Mouse (Mus musculus): ENCODE data around the gene Hist2h3b. TPM values are rescaled to one million over a fixed set of nuclear protein-coding genes. Genes with fewer than 3 reads are reported as not detected.

Hist2h3b gene
- polyA plus RNA-seq, 1 experiment from 2014 or later, result 30.8 TPM

DNA sequence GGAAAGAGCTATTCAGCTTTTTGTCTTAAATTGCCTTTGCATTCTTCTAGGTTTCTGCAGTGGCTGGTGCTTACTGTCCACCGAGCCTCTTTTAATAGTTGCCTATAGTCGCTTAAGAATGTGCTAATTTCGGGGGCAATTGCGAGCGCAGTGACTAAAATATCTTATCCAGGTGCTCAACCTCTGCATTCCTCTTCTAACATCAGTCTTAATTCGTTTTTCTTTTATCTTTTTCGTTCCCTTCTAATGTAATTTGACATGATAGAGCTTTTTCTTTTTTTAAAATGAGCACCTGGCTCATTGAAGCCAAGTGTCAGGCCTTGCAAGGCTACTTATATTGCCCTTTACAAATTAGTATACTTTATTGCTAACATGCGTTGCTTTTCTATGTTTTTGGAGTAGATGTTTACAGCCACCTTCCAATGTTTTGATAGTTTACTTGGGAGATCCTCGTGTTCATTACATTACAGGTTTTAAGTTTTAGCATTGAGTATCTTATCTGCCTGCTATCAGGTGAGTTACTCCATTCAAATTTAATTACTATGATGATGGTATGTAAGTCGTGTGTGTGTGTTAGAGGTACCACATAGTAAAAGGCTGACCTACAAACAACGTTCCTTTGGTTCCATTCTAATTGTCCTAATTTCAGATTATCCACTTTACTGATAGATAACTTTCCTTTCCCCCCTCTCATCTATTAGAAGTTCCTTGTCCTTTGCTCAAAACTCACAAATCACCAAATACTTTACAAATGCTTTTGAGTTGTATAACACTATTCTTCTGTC, 20.9 kb upstream of the Hist2h3b start:
- H3K27me3 ChIP-seq (replicated peaks; ENCODE audit: control insufficient read depth, insufficient read depth, low read length), result no peaks in the 10 kb centered on the region
- WGBS, result 4% methylated on average over 11 of the region's 11 CpGs
- H3K4me1 ChIP-seq (ENCODE audit: control insufficient read depth, insufficient read depth, low read length), result peaks cover 23% of the 10 kb centered on the region
- no peak for ATAC-seq
- no peaks in the 10 kb centered on the region for H3K36me3 ChIP-seq (ENCODE audit: control insufficient read depth, insufficient read depth, low read length)
- H3K9ac ChIP-seq (ENCODE audit: low read depth, low read length), result peak overlapping the region; percentile 62
- peak overlapping the region; percentile 50 for H3K27ac ChIP-seq (ENCODE audit: low read length)
- H3K4me2 ChIP-seq (ENCODE audit: low read depth, low read length), result peak overlapping the region; percentile 56
- H3K4me3 ChIP-seq (ENCODE audit: low read length), result peak overlapping the region; percentile 50
- H3K9me3 ChIP-seq (ENCODE audit: control insufficient read depth, low read length), result no peaks in the 10 kb centered on the region

DNA sequence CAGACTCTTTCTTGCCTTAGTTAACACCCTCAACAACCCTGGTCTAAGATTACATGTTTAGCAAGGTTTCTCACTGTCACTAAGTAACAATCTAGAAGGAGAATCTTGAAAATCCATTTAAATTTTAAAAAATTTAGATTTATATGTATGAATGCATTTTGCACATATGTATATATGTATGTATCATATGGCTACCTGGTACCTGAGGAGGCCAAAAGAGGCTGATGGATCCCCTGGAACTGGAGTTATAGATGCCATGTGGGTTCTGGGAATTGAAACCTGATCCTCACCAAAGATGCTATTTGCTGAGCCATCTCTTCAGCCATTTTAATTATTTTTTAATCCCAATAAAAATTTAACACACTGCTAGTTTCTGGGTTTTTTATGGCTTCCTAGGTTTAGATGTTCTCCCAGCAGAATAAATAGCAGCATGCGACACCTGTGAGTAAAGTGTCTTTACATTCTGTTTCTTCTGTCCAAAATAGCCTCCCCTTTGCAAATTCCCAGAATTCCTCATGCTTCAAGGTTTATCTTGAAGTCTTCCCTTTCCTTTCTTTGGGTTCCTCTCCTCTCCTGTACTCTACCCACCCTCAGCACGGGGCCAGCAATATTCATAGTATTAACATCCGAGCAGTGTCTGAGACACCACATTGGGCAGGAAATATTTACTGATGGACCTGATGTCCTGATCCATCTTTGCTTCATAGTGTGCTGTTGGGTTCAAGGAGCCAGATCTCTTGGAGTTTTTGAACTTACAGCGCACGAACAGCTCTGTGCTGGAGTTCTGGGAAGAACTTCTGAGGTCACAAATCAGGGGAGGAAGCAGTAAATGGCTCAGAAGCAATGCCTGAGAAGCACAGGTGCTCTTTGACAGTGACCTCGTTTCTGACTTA, 20.1 kb upstream of the Hist2h3b start:
- H3K4me1 ChIP-seq (ENCODE audit: control insufficient read depth, insufficient read depth, low read length), result peaks cover 23% of the 10 kb centered on the region
- H3K27ac ChIP-seq (ENCODE audit: low read length), result 0 out of 2 replicates have a peak overlapping the region, but pooled peaks have one; percentile 9
- WGBS, result 34% methylated on average over 6 of the region's 6 CpGs
- H3K27me3 ChIP-seq (replicated peaks; ENCODE audit: control insufficient read depth, insufficient read depth, low read length), result no peaks in the 10 kb centered on the region
- 0 out of 2 replicates have a peak overlapping the region, but pooled peaks have one; percentile 37 for H3K9ac ChIP-seq (ENCODE audit: low read depth, low read length)
- no peaks in the 10 kb centered on the region for H3K36me3 ChIP-seq (ENCODE audit: control insufficient read depth, insufficient read depth, low read length)
- peak overlapping the region; percentile 50 for H3K4me3 ChIP-seq (ENCODE audit: low read length)
- ATAC-seq, result no peak
- peak overlapping the region; percentile 56 for H3K4me2 ChIP-seq (ENCODE audit: low read depth, low read length)
- no peaks in the 10 kb centered on the region for H3K9me3 ChIP-seq (ENCODE audit: control insufficient read depth, low read length)

DNA sequence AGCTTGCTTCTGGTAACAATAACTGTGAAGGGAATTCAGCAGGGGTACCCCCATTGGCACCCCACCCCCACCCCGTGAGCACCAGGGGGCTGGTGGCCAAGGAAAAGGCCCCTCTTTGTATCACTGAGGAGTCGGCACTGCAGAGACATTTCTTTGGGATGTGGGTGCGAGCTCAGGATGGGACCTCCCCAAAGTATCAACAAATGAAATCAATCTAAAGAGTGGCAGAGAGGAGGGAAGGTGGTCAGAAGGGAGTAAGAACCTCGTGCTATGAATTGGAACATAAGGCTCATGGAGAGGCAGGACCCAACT, 19.5 kb upstream of the Hist2h3b start:
- ATAC-seq, result no peak
- H3K4me1 ChIP-seq (ENCODE audit: control insufficient read depth, insufficient read depth, low read length), result peaks cover 19% of the 10 kb centered on the region
- WGBS, result 51% methylated on average over 4 of the region's 4 CpGs
- H3K9ac ChIP-seq (ENCODE audit: low read depth, low read length), result 0 out of 2 replicates have a peak overlapping the region, but pooled peaks have one; percentile 37
- peak overlapping the region; percentile 56 for H3K4me2 ChIP-seq (ENCODE audit: low read depth, low read length)
- no peaks in the 10 kb centered on the region for H3K36me3 ChIP-seq (ENCODE audit: control insufficient read depth, insufficient read depth, low read length)
- no peaks in the 10 kb centered on the region for H3K9me3 ChIP-seq (ENCODE audit: control insufficient read depth, low read length)
- H3K4me3 ChIP-seq (ENCODE audit: low read length), result peak overlapping the region; percentile 50; the same call in 1 of the 2 replicates
- H3K27ac ChIP-seq (ENCODE audit: low read length), result no peak overlapping the region
- no peaks in the 10 kb centered on the region for H3K27me3 ChIP-seq (replicated peaks; ENCODE audit: control insufficient read depth, insufficient read depth, low read length)

DNA sequence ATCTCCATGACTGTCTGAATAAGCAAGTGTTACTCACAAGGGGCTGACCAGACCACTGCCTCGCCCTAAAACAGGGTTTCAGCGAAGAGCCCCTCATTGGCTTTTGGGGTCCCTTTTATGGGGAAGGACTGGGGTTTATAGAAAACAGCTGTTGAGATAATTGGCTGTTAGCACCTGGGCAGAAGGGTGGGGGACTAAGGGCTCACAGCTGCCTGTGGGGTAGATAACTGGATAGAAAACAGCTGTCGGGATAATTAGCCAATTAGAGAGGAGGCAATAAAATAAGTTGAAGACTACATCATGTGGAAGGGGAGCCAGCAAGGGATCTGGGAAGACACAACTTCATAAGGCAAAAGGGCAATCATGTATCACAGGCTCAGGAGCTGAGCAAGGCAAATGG, 17.6 kb upstream of the Hist2h3b start:
- ATAC-seq, result no peak
- Histone ChIP-seq H3K9ac (ENCODE audit: low read depth, low read length) (no peak overlapping the region), H3K4me2 (ENCODE audit: low read depth, low read length) (no peak overlapping the region), H3K27ac (ENCODE audit: low read length) (no peak overlapping the region), H3K27me3 (replicated peaks; ENCODE audit: control insufficient read depth, insufficient read depth, low read length) (no peaks in the 10 kb centered on the region), H3K4me1 (ENCODE audit: control insufficient read depth, insufficient read depth, low read length) (peaks cover 16% of the 10 kb centered on the region), H3K4me3 (ENCODE audit: low read length) (no peak overlapping the region), H3K36me3 (ENCODE audit: control insufficient read depth, insufficient read depth, low read length) (no peaks in the 10 kb centered on the region), H3K9me3 (ENCODE audit: control insufficient read depth, low read length) (no peaks in the 10 kb centered on the region)
- WGBS, result 55% methylated on average over 3 of the region's 3 CpGs

DNA sequence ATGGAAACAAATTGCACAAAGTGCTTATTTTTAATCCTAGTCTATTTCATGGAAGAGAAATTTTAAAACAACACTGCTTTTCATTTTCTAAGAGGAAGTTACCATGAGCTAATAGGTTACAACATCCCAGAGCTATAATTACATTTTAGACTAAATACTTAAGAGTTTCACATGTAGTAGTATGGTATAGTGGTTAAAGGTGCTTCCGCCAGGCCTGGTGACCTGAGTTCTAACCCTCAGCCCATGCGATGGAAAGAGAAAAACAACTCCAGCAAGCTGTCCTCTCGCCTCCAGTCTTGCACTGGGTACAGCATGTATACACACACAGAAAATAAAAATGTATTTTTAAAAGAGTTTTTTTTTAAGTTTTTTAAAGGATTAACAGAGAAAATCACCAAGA, 16.7 kb upstream of the Hist2h3b start:
- no peak overlapping the region for H3K4me3 ChIP-seq (ENCODE audit: low read length)
- H3K4me2 ChIP-seq (ENCODE audit: low read depth, low read length), result no peak overlapping the region
- no peaks in the 10 kb centered on the region for H3K9me3 ChIP-seq (ENCODE audit: control insufficient read depth, low read length)
- no peaks in the 10 kb centered on the region for H3K27me3 ChIP-seq (replicated peaks; ENCODE audit: control insufficient read depth, insufficient read depth, low read length)
- WGBS, result 84% methylated on average over 3 of the region's 3 CpGs
- no peak overlapping the region for H3K27ac ChIP-seq (ENCODE audit: low read length)
- H3K36me3 ChIP-seq (ENCODE audit: control insufficient read depth, insufficient read depth, low read length), result no peaks in the 10 kb centered on the region
- no peak overlapping the region for H3K9ac ChIP-seq (ENCODE audit: low read depth, low read length)
- peaks cover 19% of the 10 kb centered on the region for H3K4me1 ChIP-seq (ENCODE audit: control insufficient read depth, insufficient read depth, low read length)
- ATAC-seq, result no peak

DNA sequence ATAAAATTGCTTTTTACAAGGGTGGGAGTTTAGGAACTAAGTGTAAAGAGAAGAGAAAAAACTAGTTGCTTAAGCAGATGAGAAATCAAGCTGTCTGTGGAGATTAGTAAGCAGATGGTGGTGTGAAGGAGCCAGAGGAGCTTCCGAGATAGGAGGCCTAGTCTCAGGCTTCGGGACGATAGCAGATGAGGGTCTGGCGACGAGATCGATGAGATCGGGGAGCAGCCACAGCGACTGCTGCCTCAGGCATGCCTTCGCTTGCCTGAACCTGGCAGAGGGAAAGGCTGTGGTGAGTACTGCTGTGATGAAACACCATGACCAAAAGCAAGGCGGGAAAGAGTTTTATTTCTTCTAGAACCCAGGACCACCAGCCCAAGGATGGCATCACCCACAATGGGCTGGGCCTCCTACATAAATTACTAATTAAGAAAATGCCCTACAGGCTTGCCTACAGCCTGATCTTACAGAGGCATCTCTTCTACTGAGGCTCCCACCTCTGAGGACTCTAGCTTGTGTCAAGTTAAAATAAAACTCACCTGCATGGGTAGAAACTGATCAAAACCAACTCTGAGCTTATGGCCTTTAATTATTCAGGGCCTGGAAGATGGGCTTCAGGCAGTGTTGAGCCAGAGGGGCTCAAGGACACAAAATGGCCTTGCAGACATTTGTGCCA, 13.6 kb upstream of the Hist2h3b start:
- Histone ChIP-seq H3K4me3 (ENCODE audit: low read length) (no peak overlapping the region), H3K4me1 (ENCODE audit: control insufficient read depth, insufficient read depth, low read length) (peaks cover 8% of the 10 kb centered on the region), H3K4me2 (ENCODE audit: low read depth, low read length) (no peak overlapping the region), H3K36me3 (ENCODE audit: control insufficient read depth, insufficient read depth, low read length) (no peaks in the 10 kb centered on the region), H3K27me3 (replicated peaks; ENCODE audit: control insufficient read depth, insufficient read depth, low read length) (no peaks in the 10 kb centered on the region), H3K9ac (ENCODE audit: low read depth, low read length) (peak overlapping the region; percentile 14; the same call in 1 of the 2 replicates), H3K9me3 (ENCODE audit: control insufficient read depth, low read length) (no peaks in the 10 kb centered on the region), H3K27ac (ENCODE audit: low read length) (no peak overlapping the region)
- WGBS, result 48% methylated on average over 10 of the region's 10 CpGs
- ATAC-seq, result no peak

DNA sequence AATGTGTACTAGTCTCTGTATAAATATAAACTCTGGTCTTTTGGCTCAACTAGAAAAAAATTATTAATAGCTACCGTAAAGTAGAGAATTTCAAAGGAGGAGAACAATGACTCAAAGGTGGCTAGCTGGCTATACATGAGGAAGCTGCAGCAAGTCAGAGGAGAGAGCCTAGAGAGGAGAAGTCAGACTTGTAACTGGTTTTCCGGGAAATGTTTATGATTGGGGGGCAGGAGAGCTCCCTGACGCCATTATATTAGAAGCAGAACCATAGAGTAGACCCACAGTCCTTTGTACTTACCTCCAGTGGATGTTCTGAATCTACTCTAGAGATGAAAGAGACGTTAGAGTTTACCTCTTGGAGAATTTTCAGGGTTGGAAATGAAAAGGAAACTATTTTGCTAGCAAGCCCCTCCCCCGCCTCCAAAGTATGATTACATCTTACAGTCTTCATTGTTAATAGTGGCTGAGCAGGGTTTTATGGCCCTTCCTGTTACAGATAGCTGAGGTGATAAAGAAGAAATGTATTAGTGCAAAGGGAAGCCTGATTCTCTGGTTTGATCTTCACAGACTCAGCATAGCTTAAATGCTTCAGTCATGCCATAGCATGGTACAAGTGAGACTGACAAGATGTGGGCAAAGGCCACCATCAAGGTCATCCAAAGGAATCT, 12.4 kb upstream of the Hist2h3b start:
- Histone ChIP-seq H3K27ac (ENCODE audit: low read length) (peak overlapping the region; percentile 51), H3K27me3 (replicated peaks; ENCODE audit: control insufficient read depth, insufficient read depth, low read length) (no peaks in the 10 kb centered on the region), H3K9ac (ENCODE audit: low read depth, low read length) (0 out of 2 replicates have a peak overlapping the region, but pooled peaks have one; percentile 23), H3K4me1 (ENCODE audit: control insufficient read depth, insufficient read depth, low read length) (peaks cover 5% of the 10 kb centered on the region; the same call in 1 of the 2 replicates), H3K4me3 (ENCODE audit: low read length) (0 out of 2 replicates have a peak overlapping the region, but pooled peaks have one; percentile 5), H3K4me2 (ENCODE audit: low read depth, low read length) (0 out of 2 replicates have a peak overlapping the region, but pooled peaks have one; percentile 9), H3K36me3 (ENCODE audit: control insufficient read depth, insufficient read depth, low read length) (no peaks in the 10 kb centered on the region), H3K9me3 (ENCODE audit: control insufficient read depth, low read length) (no peaks in the 10 kb centered on the region)
- peak; percentile 76 for ATAC-seq
- 43% methylated on average over 5 of the region's 5 CpGs for WGBS

DNA sequence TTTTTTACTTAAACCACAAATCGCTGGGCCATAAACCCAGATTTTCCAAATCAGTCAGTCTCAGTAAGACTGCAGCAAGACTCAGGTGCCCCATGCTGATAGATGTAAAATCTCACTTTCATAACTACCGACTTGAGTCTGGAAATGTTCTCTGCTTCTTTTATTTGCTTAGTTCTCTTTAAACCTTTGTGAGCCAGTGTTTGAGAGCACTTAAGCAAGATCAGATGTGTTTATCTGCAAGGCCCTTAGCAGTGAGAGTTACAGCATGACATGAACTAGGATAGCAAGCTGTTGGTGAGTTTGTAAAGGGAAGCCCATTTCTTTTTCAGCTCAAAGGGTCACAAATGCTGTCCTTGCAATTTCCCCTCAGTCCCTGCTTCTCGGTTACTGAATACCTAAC, 11.3 kb upstream of the Hist2h3b start:
- H3K36me3 ChIP-seq (ENCODE audit: control insufficient read depth, insufficient read depth, low read length), result no peaks in the 10 kb centered on the region
- no peak overlapping the region for H3K4me3 ChIP-seq (ENCODE audit: low read length)
- H3K9me3 ChIP-seq (ENCODE audit: control insufficient read depth, low read length), result no peaks in the 10 kb centered on the region
- H3K9ac ChIP-seq (ENCODE audit: low read depth, low read length), result no peak overlapping the region
- H3K27ac ChIP-seq (ENCODE audit: low read length), result no peak overlapping the region
- ATAC-seq, result no peak
- peaks cover 9% of the 10 kb centered on the region; the same call in 1 of the 2 replicates for H3K4me1 ChIP-seq (ENCODE audit: control insufficient read depth, insufficient read depth, low read length)
- H3K27me3 ChIP-seq (replicated peaks; ENCODE audit: control insufficient read depth, insufficient read depth, low read length), result no peaks in the 10 kb centered on the region
- no peak overlapping the region for H3K4me2 ChIP-seq (ENCODE audit: low read depth, low read length)
- 66% methylated on average over 3 of the region's 3 CpGs for WGBS

Data from intestine, embryonic 16.5 days (tissue).